Mouse (Mus musculus) limb, embryonic 12.5 days (tissue): ENCODE measurements at regions not wholly inside any gene's neighbourhood (a gene's known extent, or its start where the extent isn't known, plus 50 kb on each side); places are given as distances from the start of the nearest gene placed in this dataset.

Source experiments
- ATAC-seq: fragments of 200-750 bp; cut with Nextera tagmentation; 2 replicates; pipeline ENCODE4 v1.8.0; 2017; ENCODE audit warnings: low read depth, moderate TSS enrichment; ENCODE audit not compliant: insufficient number of reproducible peaks, insufficient read depth, low FRiP score, low TSS enrichment
- H3K27ac ChIP-seq: fragments of 300-500 bp; sonication (generic); 2 replicates; pipeline ENCODE4 v1.5.1; 2016; ENCODE audit warnings: mild to moderate bottlenecking, moderate library complexity
- H3K27me3 ChIP-seq: fragments of 300-500 bp; sonication (generic); 2 replicates; pipeline ENCODE4 v1.6.1; 2016; ENCODE audit warnings: mild to moderate bottlenecking, moderate library complexity
- H3K36me3 ChIP-seq: fragments of 300-500 bp; sonication (generic); 2 replicates; pipeline ENCODE4 v1.6.1; 2016; ENCODE audit warnings: mild to moderate bottlenecking, moderate library complexity
- H3K4me1 ChIP-seq: fragments of 300-500 bp; sonication (generic); replicated peaks from 2 replicates; pipeline ENCODE4 v1.6.1; 2016
- H3K4me2 ChIP-seq: fragments of 300-500 bp; sonication (generic); 2 replicates; pipeline ENCODE4 v1.6.1; 2016; ENCODE audit warnings: mild to moderate bottlenecking, moderate library complexity
- H3K4me3 ChIP-seq: fragments of 300-500 bp; sonication (generic); replicated peaks from 2 replicates; pipeline ENCODE4 v1.5.1; 2016; ENCODE audit warnings: mild to moderate bottlenecking
- H3K9ac ChIP-seq: fragments of 300-500 bp; sonication (generic); replicated peaks from 2 replicates; pipeline ENCODE4 v1.6.1; 2016; ENCODE audit warnings: mild to moderate bottlenecking, moderate library complexity
- H3K9me3 ChIP-seq: fragments of 300-500 bp; sonication (generic); 2 replicates; pipeline ENCODE4 v1.6.1; 2016; ENCODE audit warnings: mild to moderate bottlenecking, moderate library complexity
- WGBS: fragments of 180-500 bp; shearing (Covaris S2); methylation state at CpG from one replicate; pipeline ENCODE4 v1.1.7; 2016; 5-methylcytosine and 5-hydroxymethylcytosine counted together

GRCm38 (mm10) chr10:37338073-37338912 lies 199.6 kb upstream of the Marcks start:
- Histone ChIP-seq H3K9ac (no peak overlapping the region), H3K27me3 (no peaks in the 10 kb centered on the region), H3K9me3 (no peaks in the 10 kb centered on the region), H3K4me3 (no peak overlapping the region), H3K4me2 (no peak overlapping the region), H3K27ac (no peak overlapping the region), H3K36me3 (no peaks in the 10 kb centered on the region), H3K4me1 (no peaks in the 10 kb centered on the region)
- 44% methylated on average over 4 of the region's 4 CpGs for WGBS
- ATAC-seq, result no peak

GRCm38 (mm10) chr10:37337172-37337620 lies 198.5 kb upstream of the Marcks start:
- H3K36me3 ChIP-seq, result no peaks in the 10 kb centered on the region
- no peak overlapping the region for H3K4me3 ChIP-seq
- H3K9me3 ChIP-seq, result no peaks in the 10 kb centered on the region
- no peak overlapping the region for H3K27ac ChIP-seq
- ATAC-seq, result no peak
- H3K27me3 ChIP-seq, result no peaks in the 10 kb centered on the region
- 25% methylated on average over 3 of the region's 3 CpGs for WGBS
- no peak overlapping the region for H3K9ac ChIP-seq
- H3K4me1 ChIP-seq, result no peaks in the 10 kb centered on the region
- H3K4me2 ChIP-seq, result no peak overlapping the region

GRCm38 (mm10) chr10:37335148-37335547 lies 196.4 kb upstream of the Marcks start:
- Histone ChIP-seq H3K4me1 (no peaks in the 10 kb centered on the region), H3K4me2 (no peak overlapping the region), H3K36me3 (no peaks in the 10 kb centered on the region), H3K9me3 (no peaks in the 10 kb centered on the region), H3K4me3 (no peak overlapping the region), H3K9ac (no peak overlapping the region), H3K27me3 (no peaks in the 10 kb centered on the region), H3K27ac (no peak overlapping the region)
- ATAC-seq, result no peak
- 82% methylated on average over 3 of the region's 3 CpGs for WGBS

- no peaks in the 10 kb centered on the region for H3K9me3 ChIP-seq
- H3K27me3 ChIP-seq, result no peaks in the 10 kb centered on the region
- no peak for ATAC-seq
- H3K36me3 ChIP-seq, result no peaks in the 10 kb centered on the region
- no peak overlapping the region for H3K9ac ChIP-seq
- no peak overlapping the region for H3K4me3 ChIP-seq
- no peaks in the 10 kb centered on the region for H3K4me1 ChIP-seq
- no peak overlapping the region for H3K4me2 ChIP-seq
- H3K27ac ChIP-seq, result no peak overlapping the region
- WGBS, result 76% methylated on average over 3 of the region's 3 CpGs
Observed at GRCm38 (mm10) chr10:37326168-37326534, 187.4 kb upstream of the Marcks start.

GRCm38 (mm10) chr10:37325514-37326167 lies 186.9 kb upstream of the Marcks start:
- H3K4me1 ChIP-seq, result no peaks in the 10 kb centered on the region
- 73% methylated on average over 6 of the region's 6 CpGs for WGBS
- H3K4me3 ChIP-seq, result no peak overlapping the region
- H3K27ac ChIP-seq, result no peak overlapping the region
- no peaks in the 10 kb centered on the region for H3K27me3 ChIP-seq
- H3K9me3 ChIP-seq, result no peaks in the 10 kb centered on the region
- no peak overlapping the region for H3K4me2 ChIP-seq
- H3K9ac ChIP-seq, result no peak overlapping the region
- ATAC-seq, result no peak
- no peaks in the 10 kb centered on the region for H3K36me3 ChIP-seq

- H3K27ac ChIP-seq, result no peak overlapping the region
- H3K36me3 ChIP-seq, result no peaks in the 10 kb centered on the region
- H3K9ac ChIP-seq, result no peak overlapping the region
- WGBS, result 82% methylated on average over 1 of the region's 1 CpGs
- H3K9me3 ChIP-seq, result no peaks in the 10 kb centered on the region
- H3K4me3 ChIP-seq, result no peak overlapping the region
- ATAC-seq, result no peak
- no peaks in the 10 kb centered on the region for H3K27me3 ChIP-seq
- H3K4me2 ChIP-seq, result no peak overlapping the region
- no peaks in the 10 kb centered on the region for H3K4me1 ChIP-seq
Observed at GRCm38 (mm10) chr10:37323689-37324088, 185.0 kb upstream of the Marcks start.

- 84% methylated on average over 1 of the region's 1 CpGs for WGBS
- Histone ChIP-seq H3K4me2 (no peak overlapping the region), H3K4me1 (no peaks in the 10 kb centered on the region), H3K9me3 (no peaks in the 10 kb centered on the region), H3K27me3 (no peaks in the 10 kb centered on the region), H3K27ac (no peak overlapping the region), H3K4me3 (no peak overlapping the region), H3K36me3 (no peaks in the 10 kb centered on the region), H3K9ac (no peak overlapping the region)
- ATAC-seq, result no peak
Observed at GRCm38 (mm10) chr10:37322809-37323208, 184.1 kb upstream of the Marcks start.

- H3K36me3 ChIP-seq, result no peaks in the 10 kb centered on the region
- no peaks in the 10 kb centered on the region for H3K4me1 ChIP-seq
- H3K27me3 ChIP-seq, result no peaks in the 10 kb centered on the region
- H3K4me2 ChIP-seq, result no peak overlapping the region
- no peak overlapping the region for H3K4me3 ChIP-seq
- 93% methylated on average over 5 of the region's 5 CpGs for WGBS
- no peak for ATAC-seq
- no peaks in the 10 kb centered on the region for H3K9me3 ChIP-seq
- no peak overlapping the region for H3K27ac ChIP-seq
- no peak overlapping the region for H3K9ac ChIP-seq
Observed at GRCm38 (mm10) chr10:37322310-37322709, 183.6 kb upstream of the Marcks start.

GRCm38 (mm10) chr10:37321171-37321570 lies 182.5 kb upstream of the Marcks start:
- Histone ChIP-seq H3K4me1 (no peaks in the 10 kb centered on the region), H3K27me3 (no peaks in the 10 kb centered on the region), H3K9ac (no peak overlapping the region), H3K36me3 (no peaks in the 10 kb centered on the region), H3K4me3 (no peak overlapping the region), H3K4me2 (no peak overlapping the region), H3K9me3 (no peaks in the 10 kb centered on the region), H3K27ac (no peak overlapping the region)
- 77% methylated on average over 3 of the region's 3 CpGs for WGBS
- no peak for ATAC-seq

- H3K9me3 ChIP-seq, result no peaks in the 10 kb centered on the region
- 95% methylated on average over 8 of the region's 8 CpGs for WGBS
- no peak overlapping the region for H3K4me2 ChIP-seq
- H3K27ac ChIP-seq, result no peak overlapping the region
- H3K27me3 ChIP-seq, result no peaks in the 10 kb centered on the region
- H3K36me3 ChIP-seq, result no peaks in the 10 kb centered on the region
- H3K4me3 ChIP-seq, result no peak overlapping the region
- ATAC-seq, result no peak
- H3K9ac ChIP-seq, result no peak overlapping the region
- H3K4me1 ChIP-seq, result no peaks in the 10 kb centered on the region
Observed at GRCm38 (mm10) chr10:37319746-37320430, 181.2 kb upstream of the Marcks start.

GRCm38 (mm10) chr10:37316701-37317100 lies 178.0 kb upstream of the Marcks start:
- Histone ChIP-seq H3K4me1 (no peaks in the 10 kb centered on the region), H3K4me2 (no peak overlapping the region), H3K9me3 (no peaks in the 10 kb centered on the region), H3K4me3 (no peak overlapping the region), H3K27me3 (no peaks in the 10 kb centered on the region), H3K9ac (no peak overlapping the region), H3K36me3 (no peaks in the 10 kb centered on the region), H3K27ac (no peak overlapping the region)
- WGBS, result 88% methylated on average over 3 of the region's 3 CpGs
- no peak for ATAC-seq
